Mouse (Mus musculus) erythroblast, adult 5-6 weeks (primary cell): ENCODE data around the gene Eml3. TPM values are rescaled to one million over a fixed set of nuclear protein-coding genes. Genes with fewer than 3 reads are reported as not detected.
"Not testable (repeated sequence)": the region's sequence is repeated elsewhere in the genome, so short reads cannot be mapped to it uniquely, and the experiment has no call there.

ENCODE experiments used
- ATAC-seq: replicated peaks from 2 replicates; pipeline ENCODE4 v1.8.0; 2016; ENCODE audit warnings: moderate number of reproducible peaks, mild to moderate bottlenecking, moderate TSS enrichment, inconsistent platforms; ENCODE audit not compliant: poor library complexity, low FRiP score, severe bottlenecking
- total RNA-seq, 2 experiments: library from RNA; stranded (forward) in 1 of 2; stranded (reverse) in 1 of 2; fragments of 150-400 nt in 1 of 2; fragments of 200-764, 138-1000 nt in 1 of 2; gene quantifications; 2 replicates each; pipeline versions ENCODE4 v1.2.3 to v1.2.4; 2015 to 2017; ENCODE audit warnings: low replicate concordance in 2 of 2

Gene Eml3
- total RNA-seq (2015; ENCODE audit: low replicate concordance) (1.7 and 4.8 TPM in 2 replicates), total RNA-seq (2017; ENCODE audit: low replicate concordance) (6.3 and 8.3 TPM in 2 replicates)

DNA sequence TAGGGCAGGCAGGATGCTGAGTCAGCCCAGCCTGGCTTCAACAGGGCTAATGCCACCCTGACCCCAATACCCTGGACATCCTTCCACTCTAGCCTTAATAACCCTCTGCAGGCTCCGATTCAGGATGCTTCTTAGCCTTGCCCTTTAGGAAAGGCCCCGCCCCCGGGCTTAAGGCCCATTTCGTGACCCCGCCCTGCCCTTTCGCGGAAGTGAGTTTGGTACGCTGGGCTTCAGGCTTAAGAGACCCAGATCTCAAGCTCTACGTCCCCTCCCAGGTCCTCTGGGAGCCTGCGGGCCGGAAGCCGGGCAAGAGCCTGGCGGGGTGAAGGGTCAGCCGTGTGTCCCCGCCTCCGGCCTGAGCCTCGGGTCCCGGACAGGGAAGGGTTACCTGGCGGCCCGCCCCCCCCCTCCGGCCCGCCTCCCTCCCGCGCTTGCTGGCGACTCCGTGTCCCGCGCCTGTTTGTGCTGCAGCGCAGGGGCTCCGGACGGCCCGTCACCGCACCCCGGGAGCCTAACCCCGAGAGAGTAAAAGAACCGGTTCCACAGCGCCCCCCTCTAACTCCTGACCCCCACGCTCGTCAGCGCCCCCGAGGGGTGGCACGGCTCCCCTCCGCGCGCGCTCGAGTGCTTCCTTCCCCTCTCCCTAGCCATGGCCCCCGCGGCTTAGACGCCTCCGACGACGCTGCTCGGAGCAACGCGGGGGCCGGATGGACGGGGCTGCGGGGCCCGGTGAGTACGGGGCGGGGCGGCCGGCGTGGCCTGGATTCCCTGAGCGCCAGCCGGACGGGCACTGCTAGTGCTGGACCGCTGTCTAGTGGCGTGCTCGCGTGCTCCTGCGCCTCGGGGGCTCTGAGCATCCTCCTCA lies at the start of gene Eml3, which contains the start of gene Rom1:
Eml3 (plus strand) TSS at position 329 of the 865 bp plus-strand sequence.
Rom1 (minus strand) TSS at position 133 of the 865 bp plus-strand sequence.
- ATAC-seq = peak; percentile 84

GRCm38 (mm10) chr19:8880311-8881033 lies 48.9 kb upstream of the Eml3 start, which contains the start of gene Uqcc3:
TSS of gene Uqcc3 (minus strand) at chr19:8880923.
- ATAC-seq = peak; percentile 98

GRCm38 (mm10) chr19:8881034-8881392 lies 48.3 kb upstream of the Eml3 start:
- no peak for ATAC-seq

- ATAC-seq = no peak
Observed at GRCm38 (mm10) chr19:8883616-8884015, 45.7 kb upstream of the Eml3 start, which contains the start of the genes Lbhd1 and Gm49403. TSS of gene Lbhd1 (plus strand) at chr19:8883732. TSS of gene Gm49403 (plus strand) at chr19:8883930.

GRCm38 (mm10) chr19:8886916-8887584 lies 42.3 kb upstream of the Eml3 start:
- no peak for ATAC-seq

DNA sequence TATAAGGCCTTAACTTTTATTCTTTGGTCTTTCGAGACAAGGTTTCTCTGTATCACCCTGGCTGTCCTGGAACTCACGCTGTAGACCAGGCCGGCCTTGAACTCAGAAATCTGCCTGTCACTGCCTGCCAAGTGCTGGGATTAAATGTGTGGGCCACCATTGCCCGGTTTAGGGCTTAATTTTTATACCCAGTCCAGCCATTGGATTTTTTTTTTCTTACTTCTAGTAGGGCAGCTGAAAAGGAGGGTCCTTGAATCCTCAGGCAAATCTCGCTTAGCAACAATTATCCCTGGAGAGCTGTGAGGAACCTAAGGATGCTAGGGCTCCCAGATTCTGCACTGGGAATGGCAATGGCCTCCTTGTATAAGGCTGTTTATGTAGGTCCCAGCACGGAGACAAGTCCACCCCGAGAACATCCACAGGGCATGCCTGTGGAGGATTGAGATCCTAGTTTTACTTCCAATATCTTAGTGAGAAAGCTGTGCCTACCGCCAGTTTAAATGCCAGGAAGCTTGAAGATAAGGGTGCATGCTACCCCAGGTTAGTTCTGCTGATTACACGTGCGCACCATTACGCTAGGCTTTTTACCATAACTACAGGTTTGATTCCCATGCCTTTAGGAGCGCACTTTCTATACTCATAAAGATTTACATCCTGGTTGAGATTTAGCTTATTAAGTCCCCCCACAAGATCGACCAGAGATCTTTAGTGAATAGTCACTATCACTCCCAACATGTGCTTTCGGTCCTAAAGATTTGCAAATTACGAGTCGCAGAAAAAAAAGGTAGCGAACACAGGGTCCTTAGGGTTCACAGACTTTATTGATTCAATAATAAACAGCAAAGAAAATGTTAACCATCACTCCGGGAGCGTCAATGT lies 41.5 kb upstream of the Eml3 start:
- ATAC-seq = 0 out of 2 replicates have a peak, but pooled peaks have one; percentile 27

DNA sequence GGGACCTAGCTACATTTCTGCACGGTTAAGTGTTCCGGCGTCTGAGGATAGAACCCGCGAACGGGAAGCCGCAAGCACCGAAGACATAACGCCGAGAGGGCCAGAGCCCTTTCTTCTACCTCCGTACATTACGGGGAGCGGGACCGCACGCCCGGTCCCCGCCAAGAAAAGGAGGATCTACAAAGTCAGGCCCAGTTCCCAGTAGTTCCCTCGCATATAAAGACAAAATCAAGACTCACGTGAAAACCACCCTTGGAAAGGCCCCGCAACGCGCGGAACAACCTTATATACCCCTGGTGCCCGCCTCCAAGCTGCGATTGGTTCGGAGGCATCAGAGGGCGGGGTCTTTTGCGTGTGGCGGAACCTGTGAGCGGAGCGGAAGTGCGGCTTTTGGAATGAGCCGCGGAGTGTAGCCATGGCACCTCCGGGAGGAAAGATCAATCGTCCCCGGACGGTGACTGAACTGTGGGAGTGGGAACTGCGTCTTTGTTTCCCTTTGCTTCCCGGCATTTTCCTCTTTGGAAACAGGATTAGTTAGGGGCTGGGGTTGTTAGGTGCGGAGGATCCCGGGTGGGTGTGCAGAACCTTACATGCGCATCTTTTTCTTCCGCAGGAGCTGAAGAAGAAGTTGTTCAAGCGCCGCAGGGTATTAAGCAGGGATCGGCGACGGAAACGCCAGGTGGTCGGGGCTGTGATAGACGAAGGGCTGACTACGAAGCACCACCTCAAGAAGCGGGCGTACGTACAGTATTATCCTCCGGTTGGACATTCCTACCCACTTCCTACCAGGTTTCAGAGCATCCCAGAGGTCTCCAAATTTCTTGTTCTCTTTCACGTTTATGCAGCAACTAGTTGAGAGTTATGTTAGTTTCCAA lies 40.6 kb upstream of the Eml3 start, which contains the start of the genes 1810009A15Rik and Gm49416:
1810009A15Rik (plus strand) TSS at position 343 of the 875 bp plus-strand sequence.
Gm49416 (plus strand) TSS at position 416 of the 875 bp plus-strand sequence.
- ATAC-seq = peak; percentile 93

- ATAC-seq = peak; percentile 71
Observed at GRCm38 (mm10) chr19:8892829-8893766, 36.3 kb upstream of the Eml3 start, which contains the start of gene Ints5. TSS of gene Ints5 (plus strand) at chr19:8893005.

- ATAC-seq = no peak
Observed at GRCm38 (mm10) chr19:8895397-8895960, 33.9 kb upstream of the Eml3 start.

GRCm38 (mm10) chr19:8896231-8896630 lies 33.1 kb upstream of the Eml3 start:
- not testable (repeated sequence) for ATAC-seq

- ATAC-seq = peak; percentile 47
Observed at GRCm38 (mm10) chr19:8897211-8897864, 32.0 kb upstream of the Eml3 start.

- ATAC-seq = peak; percentile 95
Observed at GRCm38 (mm10) chr19:8897865-8898495, 31.4 kb upstream of the Eml3 start, which contains the start of gene Ganab. TSS of gene Ganab (plus strand) at chr19:8898071.

DNA sequence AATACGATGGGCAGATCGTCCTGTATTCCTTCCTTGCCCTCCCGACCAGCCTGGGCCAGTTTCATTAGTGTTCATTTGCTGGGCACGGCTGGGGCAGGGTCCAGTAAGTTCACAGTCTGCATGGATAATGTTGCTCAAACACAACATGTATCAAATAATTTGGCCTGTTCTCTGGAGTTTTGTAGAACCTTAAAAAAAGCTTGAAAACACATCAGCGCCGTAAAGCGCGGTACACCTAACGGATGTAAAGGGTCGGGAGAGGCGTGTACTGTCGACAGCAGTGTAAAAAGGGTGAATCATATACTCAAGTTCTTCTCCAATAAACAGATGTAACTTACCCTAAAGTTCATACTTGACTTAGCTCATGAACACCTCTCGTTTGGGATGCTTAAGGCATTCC lies 30.8 kb upstream of the Eml3 start:
- ATAC-seq = peak; percentile 40

DNA sequence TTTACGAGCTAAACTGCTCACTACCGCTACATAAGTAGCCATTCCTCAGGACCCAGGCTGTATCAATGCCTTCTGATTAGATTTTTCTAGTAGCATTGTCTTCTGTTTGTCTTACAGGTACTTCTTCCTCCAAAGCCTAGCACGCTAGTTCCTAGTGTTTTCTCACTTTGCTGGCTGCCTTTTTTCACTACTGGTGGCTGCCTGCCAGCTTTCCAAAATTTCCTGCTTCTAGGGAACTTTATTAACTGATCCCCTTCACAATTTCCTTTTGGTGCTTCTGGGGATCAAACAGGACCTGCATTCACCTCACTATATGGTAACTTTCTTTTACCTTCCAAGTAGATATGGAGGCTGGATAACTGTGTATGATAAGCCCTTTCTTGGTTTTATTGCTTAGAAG lies 30.3 kb upstream of the Eml3 start:
- ATAC-seq = no peak

GRCm38 (mm10) chr19:8903412-8903811 lies 25.9 kb upstream of the Eml3 start:
- ATAC-seq = no peak
